Mouse (Mus musculus): ENCODE measurements around the gene Gjb3. TPM values are rescaled to one million over a fixed set of nuclear protein-coding genes. Genes with fewer than 3 reads are reported as not detected.

The Gjb3 gene
- total RNA-seq, 1 experiment from 2014 or later = 2.9 TPM

DNA sequence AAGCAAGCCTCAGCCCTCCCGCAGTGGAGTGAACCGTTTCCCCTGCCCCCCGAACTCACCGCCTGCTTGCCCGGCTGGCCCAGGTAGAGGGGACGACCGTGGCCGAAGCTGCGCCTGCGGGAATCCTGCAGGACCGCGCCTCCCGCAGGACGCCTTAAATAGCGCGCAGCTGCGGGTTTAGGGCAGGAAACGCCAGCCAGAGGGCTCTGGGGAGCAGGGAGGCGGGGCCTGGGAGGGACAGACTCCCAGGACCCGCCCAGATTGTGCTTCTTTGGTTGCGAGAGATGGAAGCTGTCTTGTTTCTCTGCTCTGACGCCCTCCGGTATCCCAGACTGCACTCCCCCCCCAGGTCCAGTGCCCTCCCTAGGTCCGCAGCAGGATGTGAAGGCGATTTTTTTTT lies 16.8 kb downstream of the Gjb3 start, which contains the start of gene Gja4:
TSS of gene Gja4 (minus strand) at position 179 of the 400 bp plus-strand sequence.
- peak; percentile 84 for ATAC-seq (replicated peaks in 1 of 2; ENCODE audit: insufficient read depth in 1 of 2, low FRiP score in 2 of 2, low TSS enrichment in 1 of 2, low read depth in 1 of 2, poor library complexity in 2 of 2, severe bottlenecking in 2 of 2)

DNA sequence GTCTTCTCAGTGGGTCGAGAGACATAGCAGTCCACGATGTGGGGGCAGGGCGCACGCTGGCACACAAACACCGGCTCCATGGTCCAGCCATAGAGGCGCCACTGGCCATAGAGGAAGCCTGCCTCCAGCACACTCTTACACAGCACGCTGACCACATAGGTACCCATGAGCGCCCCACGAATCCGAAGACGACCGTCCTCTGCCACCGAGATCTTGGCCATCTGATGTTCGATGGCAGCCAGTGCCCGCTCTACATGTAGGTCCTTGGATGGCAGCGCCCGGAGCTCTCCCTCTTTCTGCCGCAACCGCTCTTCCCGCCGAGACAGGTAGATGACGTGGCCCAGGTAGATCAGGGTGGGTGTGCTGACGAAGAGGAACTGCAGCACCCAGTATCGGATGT lies 18.3 kb downstream of the Gjb3 start:
- ATAC-seq (replicated peaks in 1 of 2; ENCODE audit: insufficient read depth in 1 of 2, low FRiP score in 2 of 2, low TSS enrichment in 1 of 2, low read depth in 1 of 2, poor library complexity in 2 of 2, severe bottlenecking in 2 of 2) = no peak

DNA sequence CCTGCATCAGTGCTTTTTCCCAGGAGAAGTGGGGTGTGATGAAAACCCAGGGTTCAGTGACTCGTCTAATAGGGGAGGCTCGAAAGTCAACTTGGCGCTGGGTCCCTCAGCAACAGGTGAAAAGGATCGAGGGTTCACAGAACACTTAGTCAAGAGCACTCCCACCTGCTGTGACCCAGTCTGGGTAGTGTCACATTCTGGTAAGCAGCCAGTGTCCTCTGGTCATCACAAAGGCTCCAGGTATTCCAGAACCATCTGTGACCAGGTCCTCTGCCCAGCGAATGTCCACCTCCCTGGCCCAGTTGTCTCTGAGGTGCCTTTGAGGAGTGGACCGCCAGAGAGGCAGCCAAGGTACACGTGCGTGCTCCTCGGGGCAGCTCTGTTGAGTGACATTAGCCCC lies 19.1 kb downstream of the Gjb3 start:
- ATAC-seq (replicated peaks in 1 of 2; ENCODE audit: insufficient read depth in 1 of 2, low FRiP score in 2 of 2, low TSS enrichment in 1 of 2, low read depth in 1 of 2, poor library complexity in 2 of 2, severe bottlenecking in 2 of 2) = no peak

DNA sequence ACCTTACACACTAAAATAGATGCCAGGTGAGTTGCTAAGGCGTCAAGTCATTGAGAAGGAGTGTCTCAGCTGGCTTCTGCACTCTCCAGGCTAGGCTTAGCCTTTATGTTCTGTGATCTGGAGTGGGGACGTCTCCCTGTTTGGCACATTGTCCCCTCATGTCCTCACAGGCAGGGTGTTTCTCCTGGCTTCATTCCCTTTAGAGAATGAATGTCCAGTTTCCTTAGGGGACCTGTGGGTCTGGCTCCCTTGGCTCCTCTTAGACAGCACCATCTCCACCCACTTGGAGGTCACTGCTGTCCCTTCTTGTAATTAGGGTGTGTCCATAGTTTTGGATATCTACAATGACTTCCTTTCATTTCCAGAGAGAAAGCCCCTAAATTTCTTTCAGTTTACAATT lies 23.7 kb downstream of the Gjb3 start:
- no peak for ATAC-seq (replicated peaks in 1 of 2; ENCODE audit: insufficient read depth in 1 of 2, low FRiP score in 2 of 2, low TSS enrichment in 1 of 2, low read depth in 1 of 2, poor library complexity in 2 of 2, severe bottlenecking in 2 of 2)

DNA sequence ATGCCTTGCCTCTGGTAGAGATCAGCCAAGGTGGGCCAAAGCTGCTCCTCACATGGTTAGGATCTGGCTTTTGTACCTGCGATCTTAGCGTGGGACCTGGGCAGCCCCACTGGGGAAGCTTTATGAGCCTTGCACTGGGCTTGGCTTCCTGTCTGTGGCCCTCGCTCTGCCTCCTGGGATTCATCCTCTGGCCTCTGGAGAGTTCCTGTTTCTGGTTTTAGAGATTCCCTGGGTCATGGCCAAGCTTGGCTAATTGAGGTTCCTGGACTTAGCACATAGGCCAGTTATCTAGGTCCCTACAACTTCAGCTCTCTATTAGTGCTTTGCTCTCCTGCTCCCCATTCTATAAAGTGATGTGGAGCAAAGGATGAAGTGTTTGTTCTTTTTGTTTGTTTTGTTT lies 26.8 kb downstream of the Gjb3 start:
- ATAC-seq (replicated peaks in 1 of 2; ENCODE audit: insufficient read depth in 1 of 2, low FRiP score in 2 of 2, low TSS enrichment in 1 of 2, low read depth in 1 of 2, poor library complexity in 2 of 2, severe bottlenecking in 2 of 2) = no peak

DNA sequence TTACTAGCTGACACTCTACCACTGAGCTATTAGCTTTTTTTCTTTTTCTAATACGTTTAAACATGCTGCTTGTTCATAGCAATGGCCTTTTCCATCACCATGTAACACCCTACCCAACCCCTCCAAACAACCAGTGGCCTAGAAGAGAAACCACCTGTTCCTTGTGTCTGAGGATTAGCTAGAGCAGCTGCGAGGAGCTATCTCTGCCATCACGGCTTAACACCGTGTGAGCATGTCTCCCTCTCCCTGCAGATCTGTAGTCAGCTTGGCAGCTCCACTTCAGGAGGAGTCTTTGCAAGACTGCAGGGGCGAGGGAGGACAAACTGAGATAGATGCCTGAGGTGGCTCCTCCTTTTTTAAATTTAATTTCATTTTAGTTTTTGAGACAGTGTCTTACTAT lies 30.1 kb downstream of the Gjb3 start:
- no peak for ATAC-seq (replicated peaks in 1 of 2; ENCODE audit: insufficient read depth in 1 of 2, low FRiP score in 2 of 2, low TSS enrichment in 1 of 2, low read depth in 1 of 2, poor library complexity in 2 of 2, severe bottlenecking in 2 of 2)

DNA sequence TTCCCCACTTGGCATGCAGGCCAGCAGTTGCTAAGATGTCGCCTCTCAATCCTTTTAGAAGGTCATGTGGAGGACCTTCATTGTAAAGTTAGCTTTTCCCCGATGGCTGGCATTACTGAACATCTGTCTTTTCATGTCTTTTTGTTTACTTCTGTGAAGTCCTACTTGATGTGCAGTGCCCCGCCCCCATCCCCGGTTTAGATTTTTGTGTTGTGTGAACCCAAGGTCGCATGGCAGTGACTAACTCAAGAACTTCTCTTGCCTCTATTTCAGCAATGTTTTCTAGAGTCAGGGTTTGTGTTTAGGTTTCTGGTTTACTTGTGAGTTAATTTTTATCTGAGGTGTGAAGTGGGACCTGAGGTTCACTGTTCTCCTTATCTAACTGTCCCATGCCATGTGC lies 38.0 kb downstream of the Gjb3 start:
- no peak for ATAC-seq (replicated peaks in 1 of 2; ENCODE audit: insufficient read depth in 1 of 2, low FRiP score in 2 of 2, low TSS enrichment in 1 of 2, low read depth in 1 of 2, poor library complexity in 2 of 2, severe bottlenecking in 2 of 2)

DNA sequence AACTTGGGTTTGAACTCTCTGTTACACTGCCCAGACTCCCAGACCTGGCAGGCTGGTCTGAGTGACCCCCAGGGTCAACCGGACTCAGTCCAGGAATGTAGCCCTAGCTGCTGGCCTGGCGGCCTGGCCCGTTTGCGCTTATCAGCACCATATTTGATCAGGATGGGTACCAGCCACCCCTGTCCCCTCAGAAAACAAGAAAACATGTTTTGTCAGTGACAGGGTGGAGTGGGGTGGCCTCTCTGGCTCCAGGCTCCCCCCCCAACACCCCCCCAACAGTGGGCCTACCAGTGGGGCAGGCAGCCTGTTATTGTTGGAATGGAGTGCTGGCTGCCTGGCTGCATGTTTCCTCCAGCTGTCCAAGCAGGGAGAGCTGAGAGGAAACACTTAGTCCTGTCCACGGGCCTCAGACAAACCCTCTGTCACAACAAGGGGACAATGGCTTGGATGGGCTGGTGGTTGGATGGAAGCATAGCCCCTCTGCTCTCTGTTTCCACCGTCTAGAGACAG lies 41.5 kb downstream of the Gjb3 start:
- ATAC-seq (replicated peaks in 1 of 2; ENCODE audit: insufficient read depth in 1 of 2, low FRiP score in 2 of 2, low TSS enrichment in 1 of 2, low read depth in 1 of 2, poor library complexity in 2 of 2, severe bottlenecking in 2 of 2) = no peak

DNA sequence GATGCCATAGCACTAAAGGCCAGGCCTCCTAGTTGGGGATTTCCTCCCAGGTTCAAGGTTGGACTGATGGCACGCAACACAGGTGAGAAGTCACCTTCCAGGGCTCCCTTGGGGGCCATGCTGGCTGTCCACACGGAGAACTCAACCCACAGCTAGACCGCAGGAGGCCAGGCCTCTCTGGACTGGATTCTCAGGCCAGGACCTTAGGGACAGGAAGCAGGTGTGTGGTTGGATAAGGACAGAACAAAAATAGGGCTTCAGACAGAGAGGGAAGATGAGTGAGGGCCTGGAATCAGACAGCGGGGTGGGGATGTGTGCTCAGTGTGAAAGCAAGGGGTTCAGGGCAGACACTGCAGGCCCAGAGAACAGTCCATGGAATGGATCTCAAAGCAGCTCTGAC lies 43.7 kb downstream of the Gjb3 start:
- ATAC-seq (replicated peaks in 1 of 2; ENCODE audit: insufficient read depth in 1 of 2, low FRiP score in 2 of 2, low TSS enrichment in 1 of 2, low read depth in 1 of 2, poor library complexity in 2 of 2, severe bottlenecking in 2 of 2) = no peak

DNA sequence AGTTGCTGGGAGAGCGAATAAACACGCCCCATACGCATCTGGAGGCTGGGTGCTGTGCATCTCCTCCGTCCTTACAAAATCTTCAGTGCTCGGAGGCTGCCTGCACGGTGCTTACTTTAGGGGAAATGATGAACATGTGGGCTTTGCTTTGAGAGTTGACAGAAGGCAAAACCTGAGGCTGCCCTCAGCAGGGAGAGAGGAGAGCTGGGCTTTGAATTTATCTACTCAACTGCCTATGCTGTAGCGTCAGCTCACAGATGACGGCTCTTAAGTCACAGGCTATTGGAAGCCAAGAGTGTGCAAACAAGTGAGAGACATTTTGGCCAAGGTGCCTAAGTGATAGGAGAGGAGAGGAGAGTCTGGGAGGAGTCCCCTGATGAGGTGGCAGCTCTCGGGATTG lies 51.4 kb downstream of the Gjb3 start:
- no peak for ATAC-seq (replicated peaks in 1 of 2; ENCODE audit: insufficient read depth in 1 of 2, low FRiP score in 2 of 2, low TSS enrichment in 1 of 2, low read depth in 1 of 2, poor library complexity in 2 of 2, severe bottlenecking in 2 of 2)

DNA sequence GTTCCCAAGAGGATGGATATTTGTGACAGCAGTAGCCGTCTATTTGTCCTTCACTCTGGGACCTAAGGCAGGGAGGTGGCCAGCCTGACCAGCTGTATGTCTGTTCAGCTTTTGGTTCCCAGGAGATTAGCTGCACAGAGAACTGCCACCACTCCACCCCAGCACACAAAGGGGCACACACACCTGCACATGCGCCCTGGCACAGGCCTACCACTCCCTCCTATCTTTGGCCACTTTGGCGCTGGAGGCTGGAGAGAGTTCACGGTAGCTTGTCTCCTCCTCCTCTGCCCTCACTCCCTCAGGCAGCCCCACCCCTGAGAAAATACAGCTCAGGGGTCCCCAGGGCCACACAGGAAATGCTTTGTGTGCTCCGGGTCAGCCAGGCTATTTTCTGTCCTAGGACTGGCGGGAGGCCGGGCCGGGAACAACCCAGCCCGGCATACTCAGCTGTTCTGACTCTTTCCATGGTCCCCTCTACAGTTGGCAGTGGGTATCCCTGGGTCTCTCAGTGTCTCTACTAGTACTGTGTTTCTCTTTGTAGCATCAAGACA lies 52.1 kb downstream of the Gjb3 start:
- no peak for ATAC-seq (replicated peaks in 1 of 2; ENCODE audit: insufficient read depth in 1 of 2, low FRiP score in 2 of 2, low TSS enrichment in 1 of 2, low read depth in 1 of 2, poor library complexity in 2 of 2, severe bottlenecking in 2 of 2)

Other genes starting within 250 kb of the Gjb3 start
- gene Tmem35b, start 207.2 kb downstream of the Gjb3 start, total RNA-seq (2017) = 12.0 and 27.9 TPM in 2 replicates
- gene Dlgap3, start 161.6 kb downstream of the Gjb3 start, total RNA-seq (2017) = not detected in 2 replicates
- 28.2 and 32.8 TPM in 2 replicates for gene Smim12, start 87.1 kb downstream of the Gjb3 start, total RNA-seq (2017)
- gene Gja4, start 16.8 kb downstream of the Gjb3 start, total RNA-seq (2017) = not detected in 2 replicates
- gene Gjb4, start 23.2 kb upstream of the Gjb3 start, total RNA-seq (2017) = not detected in 2 replicates
- gene Gjb5, start 27.3 kb upstream of the Gjb3 start, total RNA-seq (2017) = not detected in 2 replicates